Mouse (Mus musculus) G1E (cell line): ENCODE results near the gene Gm4787.

ENCODE experiments used
- CTCF ChIP-seq: IDR thresholded peaks from 2 replicates; pipeline ENCODE4 v1.5.1; 2012; ENCODE audit warnings: low read depth, low read length, inconsistent platforms, mixed read lengths
- POLR2AphosphoS5 ChIP-seq: IDR thresholded peaks from 2 replicates; pipeline ENCODE4 v1.6.1; 2012; ENCODE audit warnings: low read depth, low read length, inconsistent platforms; ENCODE audit not compliant: insufficient replicate concordance

DNA sequence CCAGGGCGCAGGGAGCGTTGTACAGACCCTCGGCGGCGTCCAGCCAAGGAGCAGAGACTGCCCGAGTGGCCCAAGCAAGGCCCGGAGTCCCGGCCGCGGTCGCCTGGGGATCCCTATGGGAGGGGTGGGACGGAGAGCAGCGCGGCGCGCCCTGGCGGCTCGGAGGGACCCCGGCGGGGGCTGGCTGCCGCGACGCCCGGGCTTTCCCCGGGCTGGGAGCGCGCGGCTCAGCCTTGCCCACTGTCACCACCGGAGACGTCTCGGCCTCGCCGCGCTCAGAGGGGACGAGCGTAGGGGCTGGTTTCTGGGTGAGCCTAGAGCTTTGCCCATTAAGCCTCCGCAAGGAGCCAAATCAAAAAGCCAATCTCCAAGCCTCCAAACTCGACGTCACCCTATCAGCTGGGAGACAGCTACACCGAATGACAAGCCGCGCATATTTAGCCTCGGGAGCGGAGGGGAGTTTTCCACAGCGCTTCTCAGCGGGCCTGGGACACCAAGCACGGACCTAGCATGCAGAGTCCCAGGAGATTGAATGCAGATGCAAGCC is 46.3 kb downstream of the Gm4787 start, which contains the start of gene Slc8a3:
- TF ChIP-seq POLR2AphosphoS5 (no peak), CTCF (no peak)
